Mouse (Mus musculus) lung, postnatal 0 days (tissue): ENCODE measurements around the gene 9230102O04Rik.

Source experiments
- CTCF ChIP-seq: IDR thresholded peaks from 2 replicates; pipeline ENCODE4 v1.5.1; 2016; ENCODE audit warnings: antibody characterized with exemption, mild to moderate bottlenecking
- EP300 ChIP-seq: IDR thresholded peaks from 2 replicates; pipeline ENCODE4 v1.6.1; 2016; ENCODE audit warnings: antibody characterized with exemption, mild to moderate bottlenecking, control low read depth

DNA sequence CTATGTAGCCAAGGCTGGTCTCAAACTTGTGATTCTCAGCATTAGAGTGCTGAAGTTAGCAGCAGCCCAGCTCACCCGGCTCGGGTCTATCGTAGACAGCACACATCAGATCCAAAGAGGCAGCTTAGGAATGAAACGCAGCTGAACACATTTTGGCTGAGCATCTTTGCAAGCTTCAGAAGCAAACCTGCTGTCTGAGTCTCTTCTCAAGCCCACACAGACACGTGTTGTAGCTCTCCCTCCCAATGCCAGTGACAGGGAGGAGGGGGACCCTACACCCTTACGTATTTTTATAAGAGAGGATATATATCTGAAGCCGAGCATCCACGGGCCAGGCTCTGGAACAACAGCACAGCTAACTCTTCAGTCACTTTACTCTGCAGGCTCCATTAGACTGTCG lies 28.3 kb upstream of the 9230102O04Rik start:
- no peak for TF ChIP-seq CTCF
- no peak for TF ChIP-seq EP300
